Mouse (Mus musculus) layer of hippocampus, adult 18-20 months (tissue): ENCODE measurements at regions not wholly inside any gene's neighbourhood (a gene's known extent, or its start where the extent isn't known, plus 50 kb on each side); places are given as distances from the start of the nearest gene placed in this dataset.

Experiments
- DNase-seq, 2 experiments: peaks; one replicate each; pipeline ENCODE4 v3.0.0; 2022; ENCODE audit warnings: low spot score in 2 of 2

DNA sequence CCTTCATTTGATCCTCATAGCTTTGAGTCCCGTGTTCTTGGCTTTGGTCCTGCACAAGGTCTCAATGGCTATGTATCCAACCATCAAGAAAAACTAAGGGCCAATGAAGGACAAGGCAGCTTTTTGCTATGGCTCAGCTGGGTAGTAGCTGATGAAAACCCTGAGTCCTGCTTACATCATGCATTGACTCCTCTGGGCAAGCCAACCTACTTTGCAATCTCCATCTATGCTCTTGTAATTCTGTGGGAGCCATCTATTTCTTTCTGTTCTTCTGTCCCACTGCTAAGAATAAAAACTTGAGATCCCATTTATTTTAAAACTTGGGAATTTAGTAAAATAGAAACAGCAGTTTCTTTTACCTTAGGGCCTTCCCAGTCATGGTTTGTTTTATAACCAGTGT, 391.0 kb upstream of the Lmcd1 start:
- DNase-seq: no peak

DNA sequence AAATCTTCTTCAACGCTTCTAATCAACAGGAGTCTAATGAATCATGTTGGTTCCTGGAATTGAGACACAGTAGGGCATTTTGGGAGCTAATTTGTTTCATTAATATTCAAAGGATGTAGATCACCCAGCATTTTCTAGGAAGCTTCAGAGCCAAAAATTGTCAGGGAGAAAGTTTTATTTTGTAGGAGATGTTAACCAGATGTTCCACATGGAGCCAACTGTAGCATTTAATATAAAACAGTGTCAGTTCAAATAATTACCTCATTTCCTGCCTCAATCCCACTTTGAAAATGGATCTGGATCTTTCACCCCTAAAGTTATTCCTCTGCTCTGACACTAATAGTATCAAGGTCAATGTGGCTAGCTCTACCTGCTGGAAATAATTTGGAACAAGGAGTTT, 389.6 kb upstream of the Lmcd1 start:
- no peak for DNase-seq

- DNase-seq: peak in 1 of 2 experiments; percentile 50
These were observed 361.6 kb upstream of the Lmcd1 start for GRCm38 (mm10) chr6:111911997-111912396.

GRCm38 (mm10) chr6:111913771-111914405, 359.7 kb upstream of the Lmcd1 start:
- no peak for DNase-seq

DNA sequence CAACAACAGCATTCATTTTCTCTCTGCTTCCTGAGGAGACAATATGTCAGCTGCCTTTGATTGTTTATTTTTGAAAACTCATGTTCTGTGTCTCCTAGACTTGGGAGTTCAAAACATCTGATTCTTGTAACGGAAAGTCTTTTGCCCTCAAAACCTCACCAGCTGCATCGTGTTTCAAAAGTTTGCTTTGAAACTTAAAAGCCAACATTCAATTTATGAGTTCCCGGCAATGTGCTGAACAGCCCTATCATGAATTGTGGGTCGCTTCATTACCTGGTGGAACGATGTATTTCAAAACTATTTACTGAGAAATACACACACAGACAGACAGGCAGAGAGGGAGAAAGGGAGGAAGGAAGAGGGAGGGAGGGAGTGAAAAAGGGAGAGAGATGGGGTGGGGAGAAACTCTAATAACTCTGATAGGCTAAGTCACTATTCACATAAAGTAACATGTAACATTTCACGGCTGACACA, 356.3 kb upstream of the Lmcd1 start:
- DNase-seq: no peak

DNA sequence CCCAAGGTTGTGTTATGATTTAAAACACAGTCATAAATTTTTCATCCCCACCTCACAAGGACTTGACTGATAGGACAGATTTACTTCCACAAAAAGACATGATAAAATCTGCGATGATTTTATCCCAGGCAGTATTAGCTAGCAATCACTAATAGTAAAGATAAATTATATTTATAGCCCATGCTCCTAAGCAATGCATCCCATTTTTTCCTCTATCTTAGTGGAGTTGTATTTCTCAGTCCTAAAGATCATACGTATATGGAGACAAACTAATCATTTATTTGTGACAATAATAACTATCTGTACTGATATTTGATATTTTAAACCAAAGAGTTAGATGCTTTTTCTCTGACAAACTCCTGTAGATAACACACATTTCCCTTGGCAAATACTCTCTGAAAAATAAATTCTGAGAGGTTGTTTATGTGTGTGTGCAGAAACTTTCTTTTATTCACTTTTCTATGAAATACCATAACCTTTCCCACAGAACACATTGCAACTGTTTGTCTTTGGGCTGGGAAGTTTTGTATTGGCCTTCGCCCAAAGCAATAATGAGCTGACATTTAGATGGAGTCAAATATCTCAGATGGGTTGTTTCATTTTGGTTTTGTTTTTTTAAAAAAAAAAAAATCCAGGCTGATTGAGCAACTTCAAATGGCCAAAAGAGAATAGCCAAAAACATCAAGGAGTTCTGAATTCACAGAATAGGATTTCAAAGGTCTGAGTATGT, 355.5 kb upstream of the Lmcd1 start:
- DNase-seq: no peak

DNA sequence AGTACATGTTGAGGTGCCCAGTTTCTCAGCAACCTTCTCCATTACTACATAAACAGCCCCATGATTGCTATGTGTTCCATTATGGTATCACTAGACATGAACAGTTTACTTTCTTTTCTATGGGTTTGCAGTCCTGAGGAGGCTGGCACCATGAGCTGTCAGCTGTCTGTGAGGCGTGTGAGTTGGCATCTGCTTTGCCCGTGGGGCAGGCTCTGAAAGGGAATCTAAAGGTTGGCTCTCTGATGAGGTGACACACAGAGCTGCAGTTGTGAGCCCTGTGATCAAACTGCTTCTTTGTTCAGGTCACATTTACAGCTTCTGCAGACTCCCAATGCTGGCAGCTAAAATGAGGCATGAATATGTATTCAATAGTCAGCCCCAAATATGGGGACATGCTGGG, 341.0 kb upstream of the Lmcd1 start:
- no peak for DNase-seq

DNA sequence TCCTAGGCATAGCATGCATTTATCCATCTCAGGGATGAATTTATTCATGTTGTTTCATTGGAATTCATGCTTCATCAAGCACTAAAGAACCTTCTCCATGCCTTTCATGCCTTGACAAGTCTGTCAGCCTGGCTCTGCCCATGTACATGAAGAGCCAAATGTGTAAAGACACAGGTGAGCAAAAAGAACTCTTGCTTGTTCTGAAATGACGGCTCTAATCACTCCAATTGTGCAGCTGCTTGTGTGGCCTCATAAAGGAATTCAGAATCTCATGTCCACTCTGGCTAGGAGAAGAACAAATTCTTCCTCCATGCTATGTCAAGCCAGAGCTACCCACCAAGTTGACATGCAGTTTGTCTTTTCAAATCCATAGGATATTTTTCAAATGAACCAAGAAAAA, 319.2 kb upstream of the Lmcd1 start:
- no peak for DNase-seq

- DNase-seq: no peak
These were observed 307.8 kb upstream of the Lmcd1 start for GRCm38 (mm10) chr6:111965766-111966165.

DNA sequence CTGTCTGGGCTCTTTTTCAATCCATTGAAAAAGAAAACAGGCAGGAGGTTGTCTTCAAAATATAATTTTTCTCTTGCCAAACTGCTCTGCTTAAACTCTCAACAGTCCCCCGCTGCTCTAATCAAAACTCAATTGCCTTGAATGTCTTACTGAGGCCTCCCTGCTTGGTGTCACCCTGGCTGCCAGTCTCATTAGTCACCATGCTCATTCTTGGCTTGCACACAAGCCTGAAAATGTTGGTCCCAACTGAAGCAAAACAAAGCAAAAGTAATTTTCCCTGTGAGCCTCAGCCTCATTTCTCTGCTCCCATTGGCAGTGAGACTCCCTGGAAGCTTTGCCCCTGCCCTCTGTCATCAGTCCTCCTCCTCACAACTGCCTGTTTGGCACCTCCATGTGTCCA, 288.1 kb upstream of the Lmcd1 start:
- DNase-seq: peak; percentile 16 to 36

DNA sequence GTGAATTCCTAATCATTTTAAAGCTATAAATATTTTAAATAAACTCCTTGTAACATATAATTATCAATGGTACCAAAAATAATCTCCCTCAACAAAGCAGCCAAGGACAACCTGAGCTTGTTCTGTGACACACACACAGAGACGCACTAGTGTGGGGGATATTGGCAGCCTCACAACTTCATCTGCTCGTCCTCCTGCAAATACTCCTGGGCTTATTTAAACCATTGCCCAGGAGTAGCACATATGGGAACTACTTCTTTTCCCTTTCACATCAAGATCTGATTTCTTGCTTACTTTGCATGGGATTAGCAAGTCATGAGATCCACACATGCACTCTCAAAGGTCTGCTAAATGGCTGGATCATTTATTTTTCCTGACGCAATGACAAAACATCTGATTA, 277.7 kb upstream of the Lmcd1 start:
- DNase-seq: peak in 1 of 2 experiments; percentile 30

GRCm38 (mm10) chr6:112003784-112004471, 269.6 kb upstream of the Lmcd1 start:
- no peak for DNase-seq

DNA sequence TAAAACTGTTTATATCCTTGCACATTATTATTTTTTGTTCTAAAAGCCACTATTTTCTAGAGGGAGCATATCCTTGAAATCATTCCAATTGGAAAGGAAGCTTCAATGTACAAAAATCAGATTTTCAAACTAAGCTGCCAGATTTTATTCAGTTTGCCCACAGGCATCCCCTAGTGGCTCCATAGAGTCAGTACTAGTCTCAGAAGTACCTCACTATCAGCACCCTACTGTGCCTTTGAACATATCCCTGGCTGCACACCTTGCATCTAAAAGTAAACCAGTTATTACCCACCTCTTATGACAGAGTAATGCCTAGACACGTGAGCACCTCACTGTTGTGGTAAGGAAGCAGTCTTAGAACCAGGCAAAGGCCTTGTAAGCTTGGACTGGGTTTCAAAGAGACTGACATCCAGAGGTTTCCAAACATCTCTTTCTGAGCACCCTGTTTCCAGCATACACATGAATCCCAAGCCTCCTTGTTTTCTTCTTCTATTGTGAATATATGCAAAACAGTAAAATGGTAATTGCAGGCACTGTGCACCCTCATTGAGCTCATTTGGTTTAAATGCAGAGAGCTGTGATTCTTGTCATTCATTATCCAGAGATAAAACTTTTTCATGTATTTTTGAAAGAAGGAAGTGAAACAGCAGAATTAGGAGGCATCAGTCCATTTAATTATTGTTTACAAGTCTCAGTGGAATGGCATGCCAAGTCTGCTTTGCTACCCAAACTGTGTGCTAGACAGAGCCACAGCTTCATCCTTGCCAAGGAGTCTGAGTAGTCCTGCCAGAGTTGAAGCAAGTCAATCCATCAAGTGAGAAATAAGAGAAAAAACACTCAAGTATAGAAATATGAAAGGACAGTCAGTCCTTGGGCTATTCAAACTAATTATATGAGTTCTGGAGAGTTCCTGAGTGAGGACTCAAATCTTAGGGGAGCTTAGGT, 247.0 kb upstream of the Lmcd1 start:
- peak in 1 of 2 experiments; percentile 38 for DNase-seq

- DNase-seq: peak; percentile 10 to 30
These were observed 222.9 kb upstream of the Lmcd1 start for GRCm38 (mm10) chr6:112050548-112051184.

DNA sequence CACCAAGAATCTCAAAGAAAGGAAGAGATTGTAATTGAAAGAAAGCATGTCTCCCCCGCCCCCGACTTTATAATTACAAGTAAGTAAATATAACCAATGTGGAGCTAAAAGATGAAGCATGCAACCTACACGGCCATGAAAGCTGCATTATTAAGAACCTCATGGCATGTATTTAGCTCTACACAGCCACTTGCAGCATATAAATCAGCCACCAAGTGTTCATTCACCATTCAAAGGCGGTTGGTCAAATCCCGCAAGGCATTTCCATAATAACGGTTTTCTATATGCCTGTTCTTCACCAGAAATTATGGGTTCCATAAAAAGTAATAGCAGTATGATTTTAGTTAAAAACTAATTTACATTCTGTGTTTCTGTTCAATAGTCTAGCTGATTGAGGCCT, 221.4 kb upstream of the Lmcd1 start:
- no peak for DNase-seq

GRCm38 (mm10) chr6:112057895-112058294, 215.7 kb upstream of the Lmcd1 start:
- peak; percentile 50 to 72 for DNase-seq

- DNase-seq: no peak
These were observed 210.6 kb upstream of the Lmcd1 start for GRCm38 (mm10) chr6:112062956-112063355.

DNA sequence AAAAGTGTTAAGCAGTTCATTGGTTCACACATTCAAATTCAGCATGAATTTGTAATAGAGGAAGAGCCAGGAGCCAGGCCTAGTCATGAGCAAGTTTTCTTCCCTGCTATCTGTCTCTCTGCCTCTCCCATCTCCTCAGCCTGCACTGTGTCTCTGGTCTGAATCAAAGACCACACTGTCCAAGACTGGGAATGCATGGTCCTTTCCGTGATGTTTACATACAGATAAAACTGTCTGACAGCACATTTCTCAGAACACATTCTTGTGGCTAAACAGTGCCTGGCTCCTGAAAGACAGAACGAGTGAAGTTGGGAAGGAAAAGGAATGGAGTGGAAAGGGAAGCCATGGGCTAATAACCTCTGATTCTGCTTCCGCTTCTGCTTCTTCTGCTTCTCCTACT, 183.0 kb upstream of the Lmcd1 start:
- DNase-seq: no peak

GRCm38 (mm10) chr6:112091125-112091763, 182.3 kb upstream of the Lmcd1 start:
- DNase-seq: peak; percentile 24 to 88

DNA sequence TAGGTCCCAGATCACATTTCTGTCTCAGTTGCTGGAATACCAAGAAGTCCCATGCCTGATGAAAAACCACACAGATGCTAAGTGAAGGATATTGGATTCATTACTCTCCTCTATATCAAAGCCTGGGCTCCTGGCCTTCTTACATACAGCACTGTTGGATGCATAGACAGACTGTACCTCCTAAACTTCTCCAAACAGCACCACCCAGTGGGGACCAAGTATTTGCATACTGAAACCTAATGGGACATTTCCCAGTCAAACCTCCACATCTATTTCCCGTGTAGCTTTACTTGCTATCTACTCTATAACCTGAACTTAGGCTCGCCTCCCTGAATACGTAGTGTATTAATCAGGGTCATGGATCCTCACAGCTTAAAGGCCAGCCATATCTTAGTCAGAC, 180.3 kb upstream of the Lmcd1 start:
- peak in 1 of 2 experiments; percentile 29 for DNase-seq
